Mouse (Mus musculus): Measurements from ENCODE around the gene Ppef1. TPM values are rescaled to one million over a fixed set of nuclear protein-coding genes. Genes with fewer than 3 reads are reported as not detected.
A peak's percentile ranks its signal among the peaks of the same experiment; 100 is the strongest.
"Not testable (repeated sequence)": the region's sequence is repeated elsewhere in the genome, so short reads cannot be mapped to it uniquely, and the experiment has no call there.

The Ppef1 gene
- not detected in 2 replicates for polyA plus RNA-seq (2014; fragmentation: Nextera tagmentation; extraction: Ambion mirVana)

DNA sequence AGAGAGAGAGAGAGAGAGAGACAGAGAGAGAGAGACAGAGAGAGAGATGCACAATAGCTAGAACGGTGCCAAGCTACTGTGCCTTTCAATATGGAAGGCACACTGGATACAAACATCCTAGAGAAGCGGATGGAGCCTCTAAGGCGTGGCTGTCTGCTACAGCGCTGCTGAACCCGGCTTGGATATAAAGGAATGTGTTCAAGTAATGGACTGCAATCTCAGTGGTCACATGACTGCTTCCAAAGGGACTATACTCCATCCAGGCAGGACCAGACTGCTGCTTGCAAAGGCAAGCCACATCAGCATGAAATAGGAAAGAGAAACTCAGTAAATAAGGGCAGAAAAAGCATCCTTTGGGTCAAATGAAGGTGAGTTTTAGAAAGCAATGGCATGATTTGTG, at the start of gene Ppef1:
TSS of gene Ppef1 (minus strand) at position 116 of the 400 bp plus-strand sequence.
- no peak within 1 kb of the TSS for H3K4me2 ChIP-seq (replicated peaks; ENCODE audit: low read depth, low read length)
- H3K9ac ChIP-seq (ENCODE audit: low read depth, low read length): no peak within 1 kb of the TSS
- H3K9me3 ChIP-seq (ENCODE audit: control insufficient read depth, low read length): no peaks in the 10 kb centered on the region
- WGBS: 74% methylated on average over 5 of the region's 5 CpGs
- H3K36me3 ChIP-seq (ENCODE audit: control insufficient read depth, insufficient read depth, low read length): no peaks in the 10 kb centered on the region
- no peaks in the 10 kb centered on the region for H3K27me3 ChIP-seq (ENCODE audit: control insufficient read depth, insufficient read depth, low read length)
- ATAC-seq (ENCODE audit: low FRiP score, low TSS enrichment): no peak
- H3K4me1 ChIP-seq (ENCODE audit: control insufficient read depth, insufficient read depth, low read length): no peaks in the 10 kb centered on the region
- H3K27ac ChIP-seq (ENCODE audit: low read depth, low read length): no peak within 1 kb of the TSS
- no peak within 1 kb of the TSS for H3K4me3 ChIP-seq (ENCODE audit: low read length)

DNA sequence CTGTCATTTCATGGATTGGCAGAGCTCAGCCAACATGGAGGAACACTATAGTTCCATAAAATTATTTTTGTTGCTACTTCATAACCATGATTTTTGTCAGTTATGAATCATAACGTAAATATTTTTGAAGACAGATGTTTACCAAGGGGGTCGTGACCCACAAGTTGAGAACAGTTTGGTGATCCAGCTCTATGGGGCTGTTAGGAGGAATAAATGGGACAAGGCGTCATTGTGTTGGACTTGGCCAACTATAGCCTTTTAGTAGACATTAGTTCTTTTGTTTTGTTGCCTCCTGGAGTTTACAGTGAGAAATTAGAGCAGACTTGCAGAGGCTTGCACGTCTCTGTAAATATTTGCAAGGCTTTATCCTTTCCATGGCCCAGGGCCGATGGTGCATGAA, 46.7 kb upstream of the Ppef1 start:
- no peak overlapping the region for H3K4me2 ChIP-seq (replicated peaks; ENCODE audit: low read depth, low read length)
- WGBS: 80% methylated on average over 5 of the region's 5 CpGs
- no peak for ATAC-seq (ENCODE audit: low FRiP score, low TSS enrichment)

DNA sequence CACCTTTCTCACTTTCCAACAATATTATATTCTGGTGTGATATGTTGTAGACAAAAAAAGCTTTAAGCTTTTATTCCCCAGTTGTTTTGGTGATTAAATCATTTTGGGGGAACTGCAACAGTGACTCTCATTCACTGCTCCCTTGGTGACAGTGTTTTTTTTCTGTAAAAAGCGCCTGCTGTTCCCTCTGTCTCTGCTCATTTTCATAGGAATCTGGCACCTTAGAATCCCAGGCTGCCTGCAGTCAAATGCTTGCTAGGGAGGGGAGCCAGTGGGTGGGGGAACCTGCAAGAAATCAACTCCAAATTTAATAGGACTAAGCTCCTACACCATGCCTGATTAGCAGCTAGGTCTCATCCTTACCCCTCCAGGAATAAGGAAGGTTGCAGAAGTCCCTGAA, 37.5 kb upstream of the Ppef1 start:
- no peak overlapping the region for H3K4me3 ChIP-seq (ENCODE audit: low read length)
- H3K27me3 ChIP-seq (ENCODE audit: control insufficient read depth, insufficient read depth, low read length): peaks cover 3% of the 10 kb centered on the region; the same call in 1 of the 2 replicates
- no peaks in the 10 kb centered on the region for H3K9me3 ChIP-seq (ENCODE audit: control insufficient read depth, low read length)
- no peaks in the 10 kb centered on the region for H3K36me3 ChIP-seq (ENCODE audit: control insufficient read depth, insufficient read depth, low read length)
- ATAC-seq (ENCODE audit: low FRiP score, low TSS enrichment): no peak
- no peak overlapping the region for H3K27ac ChIP-seq (ENCODE audit: low read depth, low read length)
- WGBS: 23% methylated on average over 1 of the region's 1 CpGs
- no peak overlapping the region for H3K9ac ChIP-seq (ENCODE audit: low read depth, low read length)
- no peak overlapping the region for H3K4me2 ChIP-seq (replicated peaks; ENCODE audit: low read depth, low read length)
- no peaks in the 10 kb centered on the region for H3K4me1 ChIP-seq (ENCODE audit: control insufficient read depth, insufficient read depth, low read length)

More for the DNA sequence above, 46.7 kb upstream of the Ppef1 start:
- H3K27me3 ChIP-seq (ENCODE audit: control insufficient read depth, insufficient read depth, low read length): no peaks in the 10 kb centered on the region
- H3K9ac ChIP-seq (ENCODE audit: low read depth, low read length): no peak overlapping the region
- H3K4me3 ChIP-seq (ENCODE audit: low read length): no peak overlapping the region
- H3K9me3 ChIP-seq (ENCODE audit: control insufficient read depth, low read length): no peaks in the 10 kb centered on the region
- no peaks in the 10 kb centered on the region for H3K36me3 ChIP-seq (ENCODE audit: control insufficient read depth, insufficient read depth, low read length)
- H3K27ac ChIP-seq (ENCODE audit: low read depth, low read length): no peak overlapping the region
- no peaks in the 10 kb centered on the region for H3K4me1 ChIP-seq (ENCODE audit: control insufficient read depth, insufficient read depth, low read length)

DNA sequence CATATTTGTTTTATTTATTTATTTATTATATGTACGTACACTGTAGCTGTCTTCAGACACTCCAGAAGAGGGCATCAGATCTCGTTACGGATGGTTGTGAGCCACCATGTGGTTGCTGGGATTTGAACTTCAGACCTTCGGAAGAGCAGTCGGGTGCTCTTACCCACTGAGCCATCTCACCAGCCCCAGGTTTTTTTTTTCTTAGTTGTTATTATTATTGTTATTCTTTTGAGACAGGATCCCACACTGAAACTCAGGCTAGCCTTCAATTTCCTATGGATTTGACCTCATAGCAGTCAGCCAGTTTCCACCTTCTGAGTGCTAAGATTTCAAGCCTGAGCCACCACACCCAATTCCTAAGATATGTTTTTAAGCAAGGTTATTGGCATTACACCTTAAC, 34.1 kb upstream of the Ppef1 start:
- H3K9ac ChIP-seq (ENCODE audit: low read depth, low read length); ATAC-seq (ENCODE audit: low FRiP score, low TSS enrichment); H3K4me1 ChIP-seq (ENCODE audit: control insufficient read depth, insufficient read depth, low read length); H3K4me3 ChIP-seq (ENCODE audit: low read length); H3K4me2 ChIP-seq (replicated peaks; ENCODE audit: low read depth, low read length); H3K9me3 ChIP-seq (ENCODE audit: control insufficient read depth, low read length); H3K36me3 ChIP-seq (ENCODE audit: control insufficient read depth, insufficient read depth, low read length); H3K27me3 ChIP-seq (ENCODE audit: control insufficient read depth, insufficient read depth, low read length); H3K27ac ChIP-seq (ENCODE audit: low read depth, low read length): not testable (repeated sequence)
- WGBS: 86% methylated on average over 5 of the region's 5 CpGs

DNA sequence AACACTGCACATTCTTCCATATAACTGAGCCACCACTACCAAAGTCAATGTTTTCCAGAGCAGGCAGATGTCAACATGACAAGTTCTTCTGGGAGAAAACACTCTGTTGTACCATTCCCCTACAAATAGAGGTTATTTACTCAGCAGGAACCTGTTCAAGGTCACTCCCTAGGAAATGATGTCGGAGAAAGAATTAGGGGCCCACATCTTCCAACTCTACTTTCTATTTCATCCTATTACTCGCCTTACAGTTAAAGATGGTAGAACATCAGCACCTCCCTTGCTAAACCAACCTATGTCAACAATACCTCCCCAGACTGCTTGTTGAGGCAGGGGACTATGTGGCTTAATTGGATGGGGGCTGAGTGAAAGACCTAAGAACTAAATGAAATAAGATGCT, 32.1 kb upstream of the Ppef1 start, which contains the start of gene Rs1:
TSS of gene Rs1 (plus strand) at position 301 of the 400 bp plus-strand sequence.
- H3K27me3 ChIP-seq (ENCODE audit: control insufficient read depth, insufficient read depth, low read length): no peaks in the 10 kb centered on the region
- WGBS: 83% methylated on average over 2 of the region's 2 CpGs
- ATAC-seq (ENCODE audit: low FRiP score, low TSS enrichment): no peak
- no peaks in the 10 kb centered on the region for H3K4me1 ChIP-seq (ENCODE audit: control insufficient read depth, insufficient read depth, low read length)
- H3K4me3 ChIP-seq (ENCODE audit: low read length): peak within 1 kb of the TSS; percentile 45; the same call in 1 of the 2 replicates
- H3K36me3 ChIP-seq (ENCODE audit: control insufficient read depth, insufficient read depth, low read length): no peaks in the 10 kb centered on the region
- H3K9me3 ChIP-seq (ENCODE audit: control insufficient read depth, low read length): no peaks in the 10 kb centered on the region
- H3K4me2 ChIP-seq (replicated peaks; ENCODE audit: low read depth, low read length): peak within 1 kb of the TSS; percentile 35; the same call in 1 of the 2 replicates
- no peak within 1 kb of the TSS for H3K27ac ChIP-seq (ENCODE audit: low read depth, low read length)
- no peak within 1 kb of the TSS for H3K9ac ChIP-seq (ENCODE audit: low read depth, low read length)

DNA sequence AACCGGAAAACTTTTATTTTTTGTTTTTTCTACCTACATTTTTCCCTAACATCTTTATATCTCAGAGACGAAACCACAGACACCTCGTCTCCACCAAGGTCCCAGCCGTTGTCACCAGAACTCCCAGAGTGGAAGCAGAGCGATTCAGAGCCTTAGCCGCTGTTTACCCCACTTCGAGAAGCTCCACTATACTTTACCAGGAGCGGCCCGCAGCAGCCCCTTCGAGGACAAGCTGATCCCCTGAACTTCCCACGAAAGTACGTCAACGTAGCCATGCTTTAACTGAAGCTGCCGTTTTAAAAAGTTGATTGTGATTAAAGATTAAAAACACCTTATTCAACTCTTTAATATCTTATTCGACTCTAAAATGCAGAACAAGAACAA, 30.7 kb upstream of the Ppef1 start:
- WGBS: 41% methylated on average over 15 of the region's 15 CpGs
- H3K27ac ChIP-seq (ENCODE audit: low read depth, low read length): no peak overlapping the region
- peak; percentile 86 for ATAC-seq (ENCODE audit: low FRiP score, low TSS enrichment)

DNA sequence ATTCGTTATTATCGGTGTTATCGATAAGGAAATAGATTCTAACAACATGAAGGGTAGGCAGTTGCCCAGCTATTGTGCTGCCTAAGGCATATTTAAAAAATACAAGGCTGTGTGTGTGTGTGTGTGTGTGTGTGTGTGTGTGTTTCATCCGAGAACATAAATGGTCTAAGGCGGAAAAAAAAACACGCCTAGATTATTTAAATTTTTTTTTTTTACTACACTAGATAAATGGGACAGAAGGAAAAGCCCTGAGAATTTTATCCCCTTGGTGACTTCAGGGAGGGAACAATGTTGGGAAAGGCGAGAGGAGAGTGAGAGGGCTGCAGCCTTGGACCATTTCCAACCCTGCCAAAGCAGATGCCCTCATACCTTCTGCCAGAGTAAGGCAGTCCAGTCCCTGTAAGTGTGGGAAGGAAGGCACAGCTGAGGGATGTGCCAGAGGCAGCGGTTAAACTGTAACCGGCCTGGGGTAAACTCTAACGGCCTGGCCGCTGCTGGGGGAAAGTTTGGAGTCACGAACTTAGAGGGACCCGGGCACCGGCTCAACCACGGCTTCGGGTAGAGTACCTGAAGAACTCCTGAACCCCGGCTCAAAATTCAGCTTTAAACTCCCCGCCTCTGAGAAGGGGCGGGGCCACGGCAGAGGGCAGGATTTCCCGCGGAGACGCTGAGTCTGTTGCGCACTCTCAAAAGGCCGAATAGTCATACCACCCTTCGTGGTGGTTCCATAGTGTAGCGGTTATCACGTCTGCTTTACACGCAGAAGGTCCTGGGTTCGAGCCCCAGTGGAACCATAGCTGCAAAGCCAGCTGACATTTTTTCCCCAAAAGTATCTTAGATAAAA, 30.0 kb upstream of the Ppef1 start:
- H3K4me3 ChIP-seq (ENCODE audit: low read length): peak overlapping the region; percentile 45
- no peaks in the 10 kb centered on the region for H3K9me3 ChIP-seq (ENCODE audit: control insufficient read depth, low read length)
- WGBS: 28% methylated on average over 30 of the region's 30 CpGs
- H3K4me2 ChIP-seq (replicated peaks; ENCODE audit: low read depth, low read length): peak overlapping the region; percentile 31
- H3K9ac ChIP-seq (ENCODE audit: low read depth, low read length): no peak overlapping the region
- no peaks in the 10 kb centered on the region for H3K27me3 ChIP-seq (ENCODE audit: control insufficient read depth, insufficient read depth, low read length)
- no peak overlapping the region for H3K27ac ChIP-seq (ENCODE audit: low read depth, low read length)
- H3K36me3 ChIP-seq (ENCODE audit: control insufficient read depth, insufficient read depth, low read length): no peaks in the 10 kb centered on the region
- ATAC-seq (ENCODE audit: low FRiP score, low TSS enrichment): peak; percentile 98
- H3K4me1 ChIP-seq (ENCODE audit: control insufficient read depth, insufficient read depth, low read length): no peaks in the 10 kb centered on the region

More for the DNA sequence above, 30.7 kb upstream of the Ppef1 start:
- no peak overlapping the region for H3K9ac ChIP-seq (ENCODE audit: low read depth, low read length)
- peak overlapping the region; percentile 35 for H3K4me2 ChIP-seq (replicated peaks; ENCODE audit: low read depth, low read length)
- no peaks in the 10 kb centered on the region for H3K4me1 ChIP-seq (ENCODE audit: control insufficient read depth, insufficient read depth, low read length)
- no peaks in the 10 kb centered on the region for H3K27me3 ChIP-seq (ENCODE audit: control insufficient read depth, insufficient read depth, low read length)
- H3K9me3 ChIP-seq (ENCODE audit: control insufficient read depth, low read length): no peaks in the 10 kb centered on the region
- no peaks in the 10 kb centered on the region for H3K36me3 ChIP-seq (ENCODE audit: control insufficient read depth, insufficient read depth, low read length)
- peak overlapping the region; percentile 45 for H3K4me3 ChIP-seq (ENCODE audit: low read length)

DNA sequence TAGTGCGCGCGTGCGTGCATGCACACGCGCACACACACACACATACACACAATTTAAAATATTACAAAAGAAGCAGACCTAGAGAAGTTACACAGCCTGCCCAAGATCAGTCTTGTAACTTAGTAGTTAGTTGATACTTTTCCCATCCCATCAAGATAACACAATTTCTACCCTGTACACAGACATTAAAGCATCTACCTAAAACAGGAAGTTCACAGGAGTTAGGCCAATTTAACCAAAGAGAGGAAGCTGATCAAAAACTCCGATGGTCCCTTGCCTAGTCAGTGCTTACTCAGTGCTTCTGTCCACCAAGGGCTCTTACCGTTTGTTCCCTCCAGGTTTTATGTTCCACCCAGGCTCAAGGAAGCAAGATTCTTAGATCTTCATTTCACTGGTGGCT, 15.2 kb upstream of the Ppef1 start:
- no peak for ATAC-seq (ENCODE audit: low FRiP score, low TSS enrichment)
- Histone ChIP-seq H3K4me1 (ENCODE audit: control insufficient read depth, insufficient read depth, low read length) (no peaks in the 10 kb centered on the region), H3K9me3 (ENCODE audit: control insufficient read depth, low read length) (no peaks in the 10 kb centered on the region), H3K4me2 (replicated peaks; ENCODE audit: low read depth, low read length) (no peak overlapping the region), H3K9ac (ENCODE audit: low read depth, low read length) (no peak overlapping the region), H3K27me3 (ENCODE audit: control insufficient read depth, insufficient read depth, low read length) (no peaks in the 10 kb centered on the region), H3K4me3 (ENCODE audit: low read length) (no peak overlapping the region), H3K27ac (ENCODE audit: low read depth, low read length) (no peak overlapping the region), H3K36me3 (ENCODE audit: control insufficient read depth, insufficient read depth, low read length) (no peaks in the 10 kb centered on the region)
- WGBS: 85% methylated on average over 8 of the region's 8 CpGs

DNA sequence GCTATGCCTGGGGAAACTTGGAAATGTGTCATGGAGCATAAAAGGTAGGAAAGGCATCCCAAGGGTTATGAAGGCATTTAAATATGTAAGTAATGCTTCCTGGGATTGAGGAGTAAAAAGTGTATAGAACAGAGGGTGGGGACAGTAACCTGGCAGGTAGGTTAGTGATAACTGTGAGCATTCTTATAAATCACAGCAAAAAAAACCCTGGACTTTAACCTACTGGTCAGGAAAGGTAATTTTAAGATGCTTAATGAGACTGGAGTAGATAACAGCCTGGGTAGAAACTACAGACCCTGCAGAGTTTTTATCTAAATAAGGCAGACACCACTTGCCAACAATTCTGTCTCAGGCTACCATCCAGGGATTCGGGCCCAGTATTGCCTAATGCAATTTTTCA, 13.1 kb upstream of the Ppef1 start:
- Histone ChIP-seq H3K27me3 (ENCODE audit: control insufficient read depth, insufficient read depth, low read length) (no peaks in the 10 kb centered on the region), H3K9me3 (ENCODE audit: control insufficient read depth, low read length) (no peaks in the 10 kb centered on the region), H3K36me3 (ENCODE audit: control insufficient read depth, insufficient read depth, low read length) (no peaks in the 10 kb centered on the region), H3K4me2 (replicated peaks; ENCODE audit: low read depth, low read length) (no peak overlapping the region), H3K4me1 (ENCODE audit: control insufficient read depth, insufficient read depth, low read length) (no peaks in the 10 kb centered on the region), H3K9ac (ENCODE audit: low read depth, low read length) (no peak overlapping the region), H3K27ac (ENCODE audit: low read depth, low read length) (no peak overlapping the region), H3K4me3 (ENCODE audit: low read length) (no peak overlapping the region)
- WGBS: 82% methylated on average over 1 of the region's 1 CpGs
- no peak for ATAC-seq (ENCODE audit: low FRiP score, low TSS enrichment)

Data from kidney, embryonic 14.5 days (tissue).